Mouse (Mus musculus) kidney, postnatal 0 days (tissue): Measurements from ENCODE around the gene Creld1. TPM values are rescaled to one million over a fixed set of nuclear protein-coding genes. Genes with fewer than 3 reads are reported as not detected.
A peak's percentile ranks its signal among the peaks of the same experiment; 100 is the strongest.

ENCODE experiments used
- ATAC-seq: fragments of 200-750 bp; cut with Nextera tagmentation; replicated peaks from 2 replicates; pipeline ENCODE4 v1.8.0; 2017; ENCODE audit warnings: low read depth, moderate number of reproducible peaks, moderate TSS enrichment, moderate library complexity; ENCODE audit not compliant: low FRiP score
- DNase-seq: peaks from one replicate; pipeline ENCODE4 v3.0.0-alpha.2; 2016; ENCODE audit warnings: low spot score
- H3K27ac ChIP-seq: fragments of 300-500 bp; sonication (generic); 2 replicates; pipeline ENCODE4 v1.5.1; 2014; ENCODE audit warnings: mild to moderate bottlenecking
- H3K27me3 ChIP-seq: fragments of 300-500 bp; sonication (generic); 2 replicates; pipeline ENCODE4 v1.6.1; 2014; ENCODE audit warnings: low read length, mixed read lengths; ENCODE audit not compliant: insufficient read depth
- H3K36me3 ChIP-seq: fragments of 300-500 bp; sonication (generic); 2 replicates; pipeline ENCODE4 v1.6.1; 2014; ENCODE audit warnings: low read length, mixed read lengths; ENCODE audit not compliant: insufficient read depth
- H3K4me1 ChIP-seq: fragments of 300-500 bp; sonication (generic); replicated peaks from 2 replicates; pipeline ENCODE4 v1.6.1; 2014; ENCODE audit warnings: antibody characterized with exemption, low read length, mixed read lengths; ENCODE audit not compliant: insufficient read depth
- H3K4me2 ChIP-seq: fragments of 300-500 bp; sonication (generic); 2 replicates; pipeline ENCODE4 v1.6.1; 2014; ENCODE audit warnings: mild to moderate bottlenecking, low read length, moderate library complexity, mixed read lengths
- H3K4me3 ChIP-seq: fragments of 300-500 bp; sonication (generic); replicated peaks from 2 replicates; pipeline ENCODE4 v1.5.1; 2014; ENCODE audit warnings: low read depth, low read length
- H3K9ac ChIP-seq: fragments of 300-500 bp; sonication (generic); 2 replicates; pipeline ENCODE4 v1.6.1; 2014; ENCODE audit warnings: low read depth, low read length
- H3K9me3 ChIP-seq: fragments of 300-500 bp; sonication (generic); replicated peaks from 2 replicates; pipeline ENCODE4 v1.6.1; 2016; ENCODE audit warnings: low read length, inconsistent platforms, mixed read lengths
- CTCF ChIP-seq: IDR thresholded peaks from 2 replicates; pipeline ENCODE4 v1.5.1; 2016; ENCODE audit warnings: antibody characterized with exemption, low read depth, mild to moderate bottlenecking, moderate library complexity
- WGBS: fragments of 180-500 bp; shearing (Covaris S2); extraction: QIAGEN DNeasy Blood & Tissue Kit; methylation state at CpG from one replicate; pipeline ENCODE4 v1.1.7; 2014; 5-methylcytosine and 5-hydroxymethylcytosine counted together
- polyA plus RNA-seq: library from polyadenylated mRNA; unstranded; fragments of >200 nt; fragmentation: Nextera tagmentation; extraction: Ambion mirVana; gene quantifications from 2 replicates; pipeline ENCODE4 v1.2.1, GENCODE M21; 2015

The Creld1 gene
- polyA plus RNA-seq, 1 experiment from 2014 or later: 25.7 TPM

DNA sequence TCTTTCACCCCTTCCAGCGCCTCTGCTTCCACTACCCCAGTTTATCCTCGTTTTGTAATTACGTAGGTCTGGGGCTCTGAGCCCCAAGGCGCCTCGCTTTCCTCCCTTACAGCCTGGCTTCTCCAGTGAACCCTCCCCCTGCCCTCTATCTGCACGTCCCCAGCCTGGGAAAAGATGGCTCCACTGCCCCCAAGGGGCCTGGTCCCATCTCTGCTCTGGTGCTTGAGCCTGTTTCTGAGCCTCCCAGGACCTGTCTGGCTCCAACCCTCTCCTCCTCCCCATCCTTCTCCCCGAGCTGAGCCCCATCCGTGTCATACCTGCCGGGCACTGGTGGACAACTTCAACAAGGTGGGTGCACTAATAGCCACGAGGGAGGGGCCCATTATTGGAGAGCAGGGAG is 632 bp downstream of the Creld1 start:
- peaks cover 11% of the 10 kb centered on the region for H3K4me1 ChIP-seq
- H3K27me3 ChIP-seq: no peaks in the 10 kb centered on the region
- peak overlapping the region; percentile 72 for H3K4me2 ChIP-seq
- DNase-seq (peak; percentile 22), ATAC-seq (peak; percentile 27)
- 8% methylated on average over 10 of the region's 10 CpGs for WGBS
- no peaks in the 10 kb centered on the region for H3K9me3 ChIP-seq
- peak overlapping the region; percentile 55 for H3K27ac ChIP-seq
- peak overlapping the region; percentile 47 for H3K4me3 ChIP-seq
- H3K9ac ChIP-seq: peak overlapping the region; percentile 65
- H3K36me3 ChIP-seq: no peaks in the 10 kb centered on the region; the same call in 1 of the 2 replicates
- TF ChIP-seq CTCF: 0 out of 2 replicates have a peak, but pooled peaks have one; percentile 22

DNA sequence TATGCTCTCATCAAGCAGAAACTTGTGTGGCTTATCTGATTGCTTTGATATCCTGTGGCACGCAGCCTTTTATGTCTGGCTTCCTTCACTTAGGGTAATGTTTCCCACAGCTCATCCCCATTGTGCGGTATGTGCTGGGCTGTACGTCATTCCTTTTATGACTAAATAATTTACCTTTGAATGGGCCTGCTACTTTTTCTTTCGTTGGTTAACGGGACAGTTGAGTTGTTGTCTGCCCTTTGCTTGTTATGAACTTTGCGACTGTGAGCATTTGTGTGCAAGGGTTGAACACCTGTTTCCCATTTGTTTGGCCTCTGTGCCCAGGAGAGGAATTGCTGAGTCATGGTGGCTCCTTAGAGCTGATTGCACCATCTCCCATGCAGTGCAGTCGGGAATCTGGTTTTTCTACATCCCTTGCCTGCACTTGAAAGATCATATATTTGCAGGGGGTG is 4.1 kb downstream of the Creld1 start:
- no peak overlapping the region for H3K9ac ChIP-seq
- peaks cover 11% of the 10 kb centered on the region for H3K36me3 ChIP-seq
- no peak for ATAC-seq
- DNase-seq: peak; percentile 29
- peaks cover 8% of the 10 kb centered on the region for H3K4me1 ChIP-seq
- H3K27me3 ChIP-seq: no peaks in the 10 kb centered on the region
- H3K27ac ChIP-seq: no peak overlapping the region
- H3K4me2 ChIP-seq: no peak overlapping the region
- 47% methylated on average over 7 of the region's 7 CpGs for WGBS
- no peak overlapping the region for H3K4me3 ChIP-seq
- no peaks in the 10 kb centered on the region for H3K9me3 ChIP-seq
- no peak for TF ChIP-seq CTCF

DNA sequence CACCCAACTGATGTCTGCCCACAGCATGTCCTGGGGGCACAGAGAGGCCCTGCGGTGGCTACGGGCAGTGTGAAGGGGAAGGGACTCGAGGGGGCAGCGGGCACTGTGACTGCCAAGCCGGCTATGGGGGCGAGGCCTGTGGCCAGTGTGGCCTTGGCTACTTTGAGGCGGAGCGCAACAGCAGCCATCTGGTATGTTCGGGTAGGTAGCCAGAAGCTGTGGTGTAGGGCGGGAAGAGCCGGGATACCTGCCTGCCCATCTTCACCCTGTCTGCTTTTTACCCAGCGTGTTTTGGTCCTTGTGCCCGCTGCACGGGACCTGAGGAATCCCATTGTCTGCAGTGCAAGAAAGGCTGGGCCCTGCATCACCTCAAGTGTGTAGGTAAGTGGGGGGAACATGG is 6.3 kb downstream of the Creld1 start:
- no peak for TF ChIP-seq CTCF
- DNase-seq (no peak), ATAC-seq (no peak)
- H3K9me3 ChIP-seq: no peaks in the 10 kb centered on the region
- H3K4me2 ChIP-seq: no peak overlapping the region
- H3K9ac ChIP-seq: no peak overlapping the region
- no peaks in the 10 kb centered on the region for H3K4me1 ChIP-seq
- H3K4me3 ChIP-seq: no peak overlapping the region
- H3K27me3 ChIP-seq: no peaks in the 10 kb centered on the region
- WGBS: 91% methylated on average over 14 of the region's 14 CpGs
- peaks cover 11% of the 10 kb centered on the region for H3K36me3 ChIP-seq
- no peak overlapping the region for H3K27ac ChIP-seq

DNA sequence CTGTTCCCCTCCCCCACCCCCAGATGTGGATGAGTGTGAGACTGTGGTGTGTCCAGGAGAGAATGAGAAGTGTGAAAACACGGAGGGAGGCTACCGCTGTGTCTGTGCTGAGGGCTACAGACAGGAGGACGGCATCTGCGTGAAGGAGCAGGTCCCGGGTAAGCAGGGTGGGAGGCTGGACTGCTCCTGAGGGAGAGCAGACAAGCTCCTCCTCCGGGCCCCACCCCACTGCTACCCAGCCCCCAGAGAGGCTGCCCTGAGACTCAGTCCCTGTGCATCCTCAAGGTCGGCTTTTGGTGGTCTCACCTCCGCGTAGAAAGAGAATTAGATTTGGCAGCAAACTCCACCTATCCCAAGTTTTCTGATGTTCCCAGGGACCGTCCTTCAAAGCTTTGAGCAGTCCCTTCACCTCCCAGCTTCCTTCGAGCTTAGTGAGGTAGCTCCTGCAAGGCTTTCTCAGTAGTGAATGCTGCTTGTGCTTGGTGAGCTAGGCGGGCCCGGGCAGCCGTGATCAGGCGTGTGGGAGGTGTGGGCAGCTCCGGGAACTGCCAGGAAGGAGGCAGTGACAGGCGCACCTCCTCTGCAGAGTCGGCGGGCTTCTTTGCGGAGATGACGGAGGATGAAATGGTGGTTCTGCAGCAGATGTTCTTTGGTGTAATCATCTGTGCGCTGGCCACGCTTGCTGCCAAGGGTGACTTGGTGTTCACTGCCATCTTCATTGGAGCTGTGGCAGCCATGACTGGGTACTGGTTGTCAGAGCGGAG is 9.2 kb downstream of the Creld1 start:
- Histone ChIP-seq H3K4me1 (no peaks in the 10 kb centered on the region), H3K9me3 (no peaks in the 10 kb centered on the region), H3K27me3 (no peaks in the 10 kb centered on the region), H3K36me3 (peaks cover 11% of the 10 kb centered on the region), H3K4me3 (no peak overlapping the region), H3K27ac (no peak overlapping the region), H3K4me2 (no peak overlapping the region), H3K9ac (no peak overlapping the region)
- 68% methylated on average over 24 of the region's 24 CpGs for WGBS
- ATAC-seq (no peak), DNase-seq (no peak)
- TF ChIP-seq CTCF: no peak

DNA sequence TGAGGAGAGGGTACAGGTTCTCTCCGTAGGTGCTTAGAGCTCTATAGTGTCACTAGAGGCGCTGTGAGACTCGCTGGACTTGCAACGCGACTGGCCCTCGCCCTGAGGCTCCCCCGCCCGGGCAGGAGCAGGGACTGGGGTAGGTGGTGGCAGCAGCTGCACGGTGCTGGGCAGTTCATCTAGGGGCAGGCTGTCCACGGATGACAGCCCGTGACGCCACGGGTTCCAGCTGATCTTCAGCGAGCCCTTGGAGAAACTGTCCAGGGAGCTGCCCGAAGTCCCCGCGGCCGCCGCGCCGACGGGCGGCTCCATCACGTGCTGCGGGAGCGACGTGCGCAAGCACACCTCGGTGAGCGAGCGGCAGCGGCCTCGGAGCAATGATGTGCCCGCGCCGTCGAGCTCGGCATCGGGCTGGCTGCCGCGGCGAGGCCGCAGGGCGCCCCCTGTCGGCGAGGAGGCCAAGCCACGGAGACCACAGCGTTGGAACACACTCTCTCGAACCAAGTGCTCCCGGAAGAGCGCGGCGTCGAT is 11.2 kb downstream of the Creld1 start:
- 2% methylated on average over 54 of the region's 54 CpGs for WGBS
- H3K27me3 ChIP-seq: no peaks in the 10 kb centered on the region
- no peaks in the 10 kb centered on the region for H3K4me1 ChIP-seq
- H3K9ac ChIP-seq: peak overlapping the region; percentile 63
- DNase-seq (peak; percentile 88), ATAC-seq (peak; percentile 88)
- H3K36me3 ChIP-seq: peaks cover 11% of the 10 kb centered on the region; the same call in 1 of the 2 replicates
- no peak overlapping the region; the same call in 1 of the 2 replicates for H3K27ac ChIP-seq
- peak overlapping the region; percentile 39 for H3K4me3 ChIP-seq
- no peaks in the 10 kb centered on the region for H3K9me3 ChIP-seq
- TF ChIP-seq CTCF: peak; percentile 70
- H3K4me2 ChIP-seq: peak overlapping the region; percentile 67

DNA sequence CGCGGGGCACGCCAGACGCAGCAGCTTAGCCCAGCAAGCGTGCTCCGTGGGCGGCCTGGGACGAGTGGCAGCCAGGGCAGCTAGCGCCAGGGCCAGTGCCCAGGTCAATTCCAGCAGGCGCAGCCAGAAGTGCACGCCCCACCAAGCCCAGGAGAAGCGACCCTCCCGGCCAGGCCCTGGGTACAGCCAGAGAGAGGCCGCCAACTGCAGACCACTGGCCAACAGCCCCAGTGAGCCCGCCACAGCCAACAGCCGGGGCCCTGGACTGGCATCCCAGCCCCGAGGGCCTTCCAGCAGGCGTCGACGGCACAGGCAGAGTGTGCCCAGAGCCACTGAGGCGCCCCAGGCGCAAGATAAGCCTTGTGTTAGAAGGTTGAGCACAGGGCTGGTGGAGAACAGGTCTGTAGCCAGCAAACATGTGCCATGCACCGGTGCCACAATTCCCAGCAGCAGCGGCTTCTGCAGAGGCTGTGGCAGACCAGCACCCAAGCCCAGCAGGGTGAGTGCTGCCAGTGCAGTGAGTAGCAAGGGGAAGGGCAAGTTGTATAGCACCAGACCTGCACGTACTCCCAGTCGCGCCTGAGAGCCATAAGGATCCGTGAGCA is 12.1 kb downstream of the Creld1 start:
- Histone ChIP-seq H3K4me2 (peak overlapping the region; percentile 67), H3K4me3 (peak overlapping the region; percentile 39; the same call in 1 of the 2 replicates), H3K9me3 (no peaks in the 10 kb centered on the region), H3K27ac (no peak overlapping the region), H3K9ac (peak overlapping the region; percentile 63), H3K27me3 (no peaks in the 10 kb centered on the region), H3K36me3 (0 out of 2 replicates have a peak, but pooled peaks cover 4% of the 10 kb centered on the region), H3K4me1 (no peaks in the 10 kb centered on the region)
- no peak for TF ChIP-seq CTCF
- DNase-seq (no peak), ATAC-seq (0 out of 2 replicates have a peak, but pooled peaks have one; percentile 3)
- WGBS: 56% methylated on average over 28 of the region's 28 CpGs
